Mouse (Mus musculus) hindbrain, embryonic 16.5 days (tissue): ENCODE measurements around the gene Selenon. TPM values are rescaled to one million over a fixed set of nuclear protein-coding genes. Genes with fewer than 3 reads are reported as not detected.

Source experiments
- ATAC-seq: fragments of 200-750 bp; cut with Nextera tagmentation; 2 replicates; pipeline ENCODE4 v1.8.0; 2017; ENCODE audit warnings: moderate TSS enrichment, moderate library complexity
- H3K27ac ChIP-seq: fragments of 300-500 bp; sonication (generic); 2 replicates; pipeline ENCODE4 v1.5.1; 2014; ENCODE audit warnings: low read depth, mild to moderate bottlenecking, control low read depth, low read length, moderate library complexity
- H3K27me3 ChIP-seq: fragments of 300-500 bp; sonication (generic); replicated peaks from 2 replicates; pipeline ENCODE4 v1.6.1; 2014; ENCODE audit warnings: low read length; ENCODE audit not compliant: control insufficient read depth, insufficient read depth
- H3K36me3 ChIP-seq: fragments of 300-500 bp; sonication (generic); 2 replicates; pipeline ENCODE4 v1.6.1; 2014; ENCODE audit warnings: mild to moderate bottlenecking, low read length, moderate library complexity, mixed read lengths; ENCODE audit not compliant: control insufficient read depth, insufficient read depth
- H3K4me1 ChIP-seq: fragments of 300-500 bp; sonication (generic); 2 replicates; pipeline ENCODE4 v1.6.1; 2014; ENCODE audit warnings: low read depth, low read length; ENCODE audit not compliant: control insufficient read depth, insufficient read depth
- H3K4me2 ChIP-seq: fragments of 300-500 bp; sonication (generic); 2 replicates; pipeline ENCODE4 v1.6.1; 2014; ENCODE audit warnings: mild to moderate bottlenecking, low read length, control low read depth, moderate library complexity
- H3K4me3 ChIP-seq: fragments of 300-500 bp; sonication (generic); 2 replicates; pipeline ENCODE4 v1.5.1; 2014; ENCODE audit warnings: mild to moderate bottlenecking, low read length, control low read depth, moderate library complexity
- H3K9ac ChIP-seq: fragments of 300-500 bp; sonication (generic); 2 replicates; pipeline ENCODE4 v1.6.1; 2014; ENCODE audit warnings: low read depth, mild to moderate bottlenecking, control low read depth, low read length, moderate library complexity
- H3K9me3 ChIP-seq: fragments of 300-500 bp; sonication (generic); 2 replicates; pipeline ENCODE4 v1.6.1; 2014; ENCODE audit warnings: mild to moderate bottlenecking, low read length, moderate library complexity; ENCODE audit not compliant: control insufficient read depth
- WGBS: fragments of 180-500 bp; shearing (Covaris S2); extraction: QIAGEN DNeasy Blood & Tissue Kit; methylation state at CpG from one replicate; pipeline ENCODE4 v1.1.7; 2014; 5-methylcytosine and 5-hydroxymethylcytosine counted together
- polyA plus RNA-seq: library from polyadenylated mRNA; unstranded; fragments of >200 nt; fragmentation: Nextera tagmentation; extraction: Ambion mirVana; gene quantifications from 2 replicates; pipeline ENCODE4 v1.2.1, GENCODE M21; 2015

Selenon gene
- polyA plus RNA-seq, 1 experiment from 2014 or later = 6.7 TPM

- Histone ChIP-seq H3K9ac (no peak overlapping the region), H3K9me3 (no peaks in the 10 kb centered on the region), H3K27me3 (no peaks in the 10 kb centered on the region), H3K4me2 (no peak overlapping the region), H3K36me3 (peaks cover 25% of the 10 kb centered on the region), H3K4me3 (no peak overlapping the region), H3K4me1 (peaks cover 11% of the 10 kb centered on the region), H3K27ac (peak overlapping the region; percentile 25; the same call in 1 of the 2 replicates)
- ATAC-seq = no peak
- WGBS = 65% methylated on average over 10 of the region's 10 CpGs
Observed at GRCm38 (mm10) chr4:134538997-134539580, 12.9 kb downstream of the Selenon start.

- 7% methylated on average over 8 of the region's 8 CpGs for WGBS
- H3K4me2 ChIP-seq = peak overlapping the region; percentile 84
- H3K4me1 ChIP-seq = peaks cover 19% of the 10 kb centered on the region
- peak overlapping the region; percentile 84 for H3K4me3 ChIP-seq
- peak overlapping the region; percentile 84 for H3K9ac ChIP-seq
- H3K27me3 ChIP-seq = no peaks in the 10 kb centered on the region
- peaks cover 12% of the 10 kb centered on the region for H3K36me3 ChIP-seq
- no peak for ATAC-seq
- no peaks in the 10 kb centered on the region for H3K9me3 ChIP-seq
- H3K27ac ChIP-seq = peak overlapping the region; percentile 86
Observed at GRCm38 (mm10) chr4:134535787-134536151, 16.2 kb downstream of the Selenon start.

GRCm38 (mm10) chr4:134534932-134535786, 16.8 kb downstream of the Selenon start, which contains the start of gene Mtfr1l:
TSS of gene Mtfr1l (minus strand) at chr4:134535387.
- H3K4me3 ChIP-seq = peak within 1 kb of the TSS; percentile 84
- peak within 1 kb of the TSS; percentile 86 for H3K27ac ChIP-seq
- peaks cover 6% of the 10 kb centered on the region for H3K36me3 ChIP-seq
- no peaks in the 10 kb centered on the region for H3K9me3 ChIP-seq
- H3K27me3 ChIP-seq = no peaks in the 10 kb centered on the region
- peak within 1 kb of the TSS; percentile 84 for H3K4me2 ChIP-seq
- WGBS = under 1% methylated on average over 54 of the region's 71 CpGs
- peak; percentile 97 for ATAC-seq
- peaks cover 19% of the 10 kb centered on the region for H3K4me1 ChIP-seq
- H3K9ac ChIP-seq = peak within 1 kb of the TSS; percentile 84

- H3K27ac ChIP-seq = peak overlapping the region; percentile 86
- no peaks in the 10 kb centered on the region for H3K9me3 ChIP-seq
- peak; percentile 2 for ATAC-seq
- WGBS = under 1% methylated on average over 48 of the region's 57 CpGs
- H3K4me3 ChIP-seq = peak overlapping the region; percentile 84
- peaks cover 12% of the 10 kb centered on the region for H3K36me3 ChIP-seq
- no peaks in the 10 kb centered on the region for H3K27me3 ChIP-seq
- peaks cover 19% of the 10 kb centered on the region for H3K4me1 ChIP-seq
- H3K9ac ChIP-seq = peak overlapping the region; percentile 84
- H3K4me2 ChIP-seq = peak overlapping the region; percentile 84
Observed at GRCm38 (mm10) chr4:134534124-134534886, 17.7 kb downstream of the Selenon start.

- Histone ChIP-seq H3K4me2 (peak overlapping the region; percentile 84), H3K9me3 (no peaks in the 10 kb centered on the region), H3K4me1 (peaks cover 19% of the 10 kb centered on the region), H3K27me3 (no peaks in the 10 kb centered on the region), H3K4me3 (no peak overlapping the region), H3K36me3 (peaks cover 14% of the 10 kb centered on the region), H3K27ac (no peak overlapping the region), H3K9ac (no peak overlapping the region)
- WGBS = 84% methylated on average over 4 of the region's 4 CpGs
- no peak for ATAC-seq
Observed at GRCm38 (mm10) chr4:134533421-134533820, 18.5 kb downstream of the Selenon start.

- H3K9me3 ChIP-seq = no peaks in the 10 kb centered on the region
- H3K27ac ChIP-seq = no peak overlapping the region
- H3K9ac ChIP-seq = no peak overlapping the region
- H3K27me3 ChIP-seq = no peaks in the 10 kb centered on the region
- no peak overlapping the region for H3K4me2 ChIP-seq
- 84% methylated on average over 4 of the region's 4 CpGs for WGBS
- H3K36me3 ChIP-seq = peaks cover 17% of the 10 kb centered on the region
- peaks cover 19% of the 10 kb centered on the region for H3K4me1 ChIP-seq
- no peak overlapping the region for H3K4me3 ChIP-seq
- ATAC-seq = no peak
Observed at GRCm38 (mm10) chr4:134532928-134533327, 19.0 kb downstream of the Selenon start.

- H3K36me3 ChIP-seq = peaks cover 35% of the 10 kb centered on the region
- H3K4me1 ChIP-seq = no peaks in the 10 kb centered on the region
- 82% methylated on average over 5 of the region's 5 CpGs for WGBS
- no peak for ATAC-seq
- H3K27ac ChIP-seq = no peak overlapping the region
- H3K9ac ChIP-seq = no peak overlapping the region
- no peaks in the 10 kb centered on the region for H3K9me3 ChIP-seq
- no peaks in the 10 kb centered on the region for H3K27me3 ChIP-seq
- no peak overlapping the region for H3K4me3 ChIP-seq
- H3K4me2 ChIP-seq = no peak overlapping the region
Observed at GRCm38 (mm10) chr4:134526220-134526619, 25.7 kb downstream of the Selenon start.

- WGBS = 60% methylated on average over 5 of the region's 5 CpGs
- H3K9me3 ChIP-seq = no peaks in the 10 kb centered on the region
- H3K27me3 ChIP-seq = no peaks in the 10 kb centered on the region
- no peaks in the 10 kb centered on the region for H3K4me1 ChIP-seq
- H3K36me3 ChIP-seq = peaks cover 35% of the 10 kb centered on the region
- no peak overlapping the region for H3K27ac ChIP-seq
- no peak for ATAC-seq
- H3K4me3 ChIP-seq = no peak overlapping the region
- no peak overlapping the region for H3K9ac ChIP-seq
- no peak overlapping the region for H3K4me2 ChIP-seq
Observed at GRCm38 (mm10) chr4:134525806-134526205, 26.2 kb downstream of the Selenon start.

- H3K36me3 ChIP-seq = peaks cover 20% of the 10 kb centered on the region; the same call in 1 of the 2 replicates
- no peak overlapping the region for H3K4me2 ChIP-seq
- WGBS = 93% methylated on average over 4 of the region's 4 CpGs
- H3K4me1 ChIP-seq = no peaks in the 10 kb centered on the region
- no peak overlapping the region for H3K4me3 ChIP-seq
- H3K9me3 ChIP-seq = no peaks in the 10 kb centered on the region
- ATAC-seq = no peak
- H3K27me3 ChIP-seq = no peaks in the 10 kb centered on the region
- H3K9ac ChIP-seq = no peak overlapping the region
- no peak overlapping the region for H3K27ac ChIP-seq
Observed at GRCm38 (mm10) chr4:134523447-134523846, 28.5 kb downstream of the Selenon start.
